9 mouse cellular contexts compared by ENCODE assay signal in the genomic region with DNA sequence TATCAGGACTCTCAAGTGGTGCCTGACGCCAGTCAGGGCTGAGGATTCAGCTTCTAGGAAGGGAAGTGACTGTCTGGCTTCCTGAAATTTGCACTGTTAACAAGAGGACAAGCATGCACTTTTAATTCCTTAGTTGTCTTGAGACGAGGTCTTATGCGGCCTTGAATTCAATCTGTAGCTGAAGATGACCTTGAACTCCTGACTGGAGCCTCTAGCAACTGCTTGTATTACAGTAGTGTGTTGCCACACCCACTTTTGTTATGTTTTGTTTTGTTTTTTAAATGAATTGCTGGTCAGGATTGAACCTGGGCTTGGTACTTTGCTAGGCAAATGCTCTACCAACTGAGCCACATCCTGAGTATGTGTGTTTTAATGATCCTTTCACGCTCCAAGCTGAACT. TPM values are rescaled to one million over a fixed set of nuclear protein-coding genes. Genes with fewer than 3 reads are reported as not detected.
DNase-seq lines count a peak whose midpoint lies in the region; ATAC-seq and TF ChIP-seq lines count a peak whose summit lies in the region.
"Had no signal": no experiment of that assay in that cellular context is flagged by ENCODE, and none has a peak within 500 bp of the region (broad histone marks: within the 10 kb centered on the region; RNA-seq: fewer than 3 reads in every experiment).

No protein-coding gene starts in this region.

- H3K27me3 ChIP-seq in kidney, postnatal 0 days (ENCODE audit: insufficient read depth, low read length) = no peaks in the 10 kb centered on the region
- H3K27me3 ChIP-seq in embryonic facial prominence, embryonic 13.5 days = no peaks in the 10 kb centered on the region
- H3K27me3 ChIP-seq in intestine, embryonic 16.5 days (replicated peaks; ENCODE audit: control insufficient read depth, insufficient read depth, low read length) = no peaks in the 10 kb centered on the region
- no peaks in the 10 kb centered on the region for H3K27me3 ChIP-seq in neural tube, embryonic 12.5 days (replicated peaks)

- H3K27ac ChIP-seq in kidney, postnatal 0 days = no peak overlapping the region; the same call in 1 of the 2 replicates
- peak overlapping the region; percentile 68 for H3K27ac ChIP-seq in embryonic facial prominence, embryonic 13.5 days
- peak overlapping the region; percentile 79; the same call in 1 of the 2 replicates for H3K27ac ChIP-seq in intestine, embryonic 16.5 days (ENCODE audit: low read length)
- no peak overlapping the region for H3K27ac ChIP-seq in neural tube, embryonic 12.5 days

- H3K9me3 ChIP-seq in kidney, postnatal 0 days (replicated peaks; ENCODE audit: low read length) = no peaks in the 10 kb centered on the region
- H3K9me3 ChIP-seq in embryonic facial prominence, embryonic 13.5 days = no peaks in the 10 kb centered on the region
- no peaks in the 10 kb centered on the region for H3K9me3 ChIP-seq in intestine, embryonic 16.5 days (ENCODE audit: control insufficient read depth, low read length)
- H3K9me3 ChIP-seq in neural tube, embryonic 12.5 days = no peaks in the 10 kb centered on the region

- 0 out of 2 replicates have a peak overlapping the region, but pooled peaks have one; percentile 63 for H3K4me3 ChIP-seq in kidney, postnatal 0 days (replicated peaks; ENCODE audit: low read depth, low read length)
- peak overlapping the region; percentile 76 for H3K4me3 ChIP-seq in embryonic facial prominence, embryonic 13.5 days
- peak overlapping the region; percentile 81 for H3K4me3 ChIP-seq in intestine, embryonic 16.5 days (ENCODE audit: low read length)
- 0 out of 2 replicates have a peak overlapping the region, but pooled peaks have one; percentile 67 for H3K4me3 ChIP-seq in neural tube, embryonic 12.5 days

- no peak for ATAC-seq in kidney, postnatal 0 days (replicated peaks; ENCODE audit: low FRiP score, low read depth)
- ATAC-seq in embryonic facial prominence, embryonic 13.5 days (ENCODE audit: insufficient number of reproducible peaks, insufficient read depth, low FRiP score, low TSS enrichment, low read depth) = no peak
- no peak for ATAC-seq in intestine, embryonic 16.5 days
- no peak for ATAC-seq in neural tube, embryonic 12.5 days (ENCODE audit: low FRiP score, low read depth)

- peaks cover 10% of the 10 kb centered on the region for H3K4me1 ChIP-seq in kidney, postnatal 0 days (replicated peaks; ENCODE audit: insufficient read depth, low read length)
- peaks cover 43% of the 10 kb centered on the region for H3K4me1 ChIP-seq in embryonic facial prominence, embryonic 13.5 days
- H3K4me1 ChIP-seq in intestine, embryonic 16.5 days (ENCODE audit: control insufficient read depth, insufficient read depth, low read length) = peaks cover 42% of the 10 kb centered on the region
- H3K4me1 ChIP-seq in neural tube, embryonic 12.5 days = peaks cover 37% of the 10 kb centered on the region

- TF ChIP-seq CTCF in kidney, postnatal 0 days (IDR thresholded peaks at IDR 0.05; ENCODE audit: low read depth) = no peak

- H3K36me3 ChIP-seq in kidney, postnatal 0 days (ENCODE audit: insufficient read depth, low read length) = no peaks in the 10 kb centered on the region
- H3K36me3 ChIP-seq in embryonic facial prominence, embryonic 13.5 days = 0 out of 2 replicates have a peak, but pooled peaks cover 3% of the 10 kb centered on the region
- no peaks in the 10 kb centered on the region for H3K36me3 ChIP-seq in intestine, embryonic 16.5 days (ENCODE audit: control insufficient read depth, insufficient read depth, low read length)
- 0 out of 2 replicates have a peak, but pooled peaks cover 3% of the 10 kb centered on the region for H3K36me3 ChIP-seq in neural tube, embryonic 12.5 days

- peak overlapping the region; percentile 94 for H3K4me2 ChIP-seq in kidney, postnatal 0 days (ENCODE audit: low read length)
- H3K4me2 ChIP-seq in embryonic facial prominence, embryonic 13.5 days = peak overlapping the region; percentile 90
- H3K4me2 ChIP-seq in intestine, embryonic 16.5 days (ENCODE audit: low read depth, low read length) = peak overlapping the region; percentile 80
- peak overlapping the region; percentile 80 for H3K4me2 ChIP-seq in neural tube, embryonic 12.5 days (replicated peaks)

- WGBS in kidney, postnatal 0 days = 68% methylated on average over 4 of the region's 4 CpGs
- WGBS in embryonic facial prominence, embryonic 13.5 days = 60% methylated on average over 4 of the region's 4 CpGs
- WGBS in intestine, embryonic 16.5 days = 58% methylated on average over 4 of the region's 4 CpGs
- WGBS in neural tube, embryonic 12.5 days = 71% methylated on average over 4 of the region's 4 CpGs

- DNase-seq in kidney, postnatal 0 days (ENCODE audit: low spot score) = no peak
- DNase-seq in kidney, postnatal 36 days = no peak
- DNase-seq in ovary, postnatal 10 days (ENCODE audit: low spot score) = no peak
- no peak for DNase-seq in urinary bladder, postnatal 14 days (ENCODE audit: low spot score)
- no peak for DNase-seq in testis, postnatal 14 days (ENCODE audit: low spot score)
- DNase-seq: cerebellum, adult 9-10 months had no signal

- H3K9ac ChIP-seq in kidney, postnatal 0 days (ENCODE audit: low read depth, low read length) = no peak overlapping the region
- peak overlapping the region; percentile 88 for H3K9ac ChIP-seq in embryonic facial prominence, embryonic 13.5 days
- peak overlapping the region; percentile 77 for H3K9ac ChIP-seq in intestine, embryonic 16.5 days (ENCODE audit: low read depth, low read length)
- H3K9ac ChIP-seq in neural tube, embryonic 12.5 days = peak overlapping the region; percentile 83

RNA-seq across cellular contexts. Expression of a gene that starts 32.5 kb away (rescaled TPM):
- polyA plus RNA-seq in kidney, postnatal 0 days (2015; fragmentation: Nextera tagmentation; extraction: Ambion mirVana) = 14.7 and 16.1 TPM in 2 replicates
- 21.5 and 24.9 TPM in 2 replicates for polyA plus RNA-seq in embryonic facial prominence, embryonic 13.5 days (2015; fragmentation: Nextera tagmentation; extraction: Ambion mirVana)
- 28.7 and 31.7 TPM in 2 replicates for polyA plus RNA-seq in intestine, embryonic 16.5 days (2015; fragmentation: Nextera tagmentation; extraction: Ambion mirVana)
- 31.3 and 32.6 TPM in 2 replicates for polyA plus RNA-seq in neural tube, embryonic 12.5 days (2016; fragmentation: Nextera tagmentation; extraction: Ambion mirVana)

Comparison
In these comparisons a context has a peak if more than half of its experiments do, and no peak if none do; other contexts are left out.
1. H3K27ac ChIP-seq: peak in embryonic facial prominence, embryonic 13.5 days (single experiment) and intestine, embryonic 16.5 days (single experiment); none in kidney, postnatal 0 days (single experiment) and neural tube, embryonic 12.5 days (single experiment).
2. Peak in every context shown above with its lines, with median percentiles within 50 percentile points of each other: H3K4me2 ChIP-seq and H3K4me3 ChIP-seq.